Mouse (Mus musculus) lung, postnatal 0 days (tissue): ENCODE data around the gene Plekhs1.

Source experiments
- CTCF ChIP-seq: IDR thresholded peaks from 2 replicates; pipeline ENCODE4 v1.5.1; 2016; ENCODE audit warnings: antibody characterized with exemption, mild to moderate bottlenecking
- EP300 ChIP-seq: IDR thresholded peaks from 2 replicates; pipeline ENCODE4 v1.6.1; 2016; ENCODE audit warnings: antibody characterized with exemption, mild to moderate bottlenecking, control low read depth

GRCm38 (mm10) chr19:56443445-56443844 is 18.0 kb upstream of the Plekhs1 start:
- TF ChIP-seq EP300 (no peak), CTCF (no peak)
